Mouse (Mus musculus) kidney, embryonic 16.5 days (tissue): ENCODE results near the gene Prph. TPM values are rescaled to one million over a fixed set of nuclear protein-coding genes. Genes with fewer than 3 reads are reported as not detected.

Experiments
- ATAC-seq: fragments of 200-750 bp; cut with Nextera tagmentation; 2 replicates; pipeline ENCODE4 v1.8.0; 2017; ENCODE audit warnings: moderate TSS enrichment; ENCODE audit not compliant: low FRiP score, low TSS enrichment
- H3K27ac ChIP-seq: fragments of 300-500 bp; sonication (generic); 2 replicates; pipeline ENCODE4 v1.5.1; 2014; ENCODE audit warnings: low read length
- H3K27me3 ChIP-seq: fragments of 300-500 bp; sonication (generic); 2 replicates; pipeline ENCODE4 v1.6.1; 2014; ENCODE audit warnings: low read length, control low read depth, mixed read lengths; ENCODE audit not compliant: insufficient read depth
- H3K36me3 ChIP-seq: fragments of 300-500 bp; sonication (generic); 2 replicates; pipeline ENCODE4 v1.6.1; 2014; ENCODE audit warnings: low read length, control low read depth, mixed read lengths; ENCODE audit not compliant: insufficient read depth
- H3K4me1 ChIP-seq: fragments of 300-500 bp; sonication (generic); 2 replicates; pipeline ENCODE4 v1.6.1; 2014; ENCODE audit warnings: low read length, control low read depth, mixed read lengths; ENCODE audit not compliant: insufficient read depth
- H3K4me2 ChIP-seq: fragments of 300-500 bp; sonication (generic); replicated peaks from 2 replicates; pipeline ENCODE4 v1.6.1; 2014; ENCODE audit warnings: low read depth, low read length
- H3K4me3 ChIP-seq: fragments of 300-500 bp; sonication (generic); 2 replicates; pipeline ENCODE4 v1.5.1; 2014; ENCODE audit warnings: mild to moderate bottlenecking, low read length
- H3K9ac ChIP-seq: fragments of 300-500 bp; sonication (generic); replicated peaks from 2 replicates; pipeline ENCODE4 v1.6.1; 2014; ENCODE audit warnings: low read length
- H3K9me3 ChIP-seq: fragments of 300-500 bp; sonication (generic); 2 replicates; pipeline ENCODE4 v1.6.1; 2016; ENCODE audit warnings: low read length, control low read depth
- WGBS: fragments of 180-500 bp; shearing (Covaris S2); extraction: QIAGEN DNeasy Blood & Tissue Kit; methylation state at CpG from one replicate; pipeline ENCODE4 v1.1.7; 2014; 5-methylcytosine and 5-hydroxymethylcytosine counted together
- microRNA-seq: library from miRNA; unstranded; fragments of <30 nt; microRNA quantifications from one replicate; pipeline ENCODE4, GENCODE M21; 2016
- polyA plus RNA-seq: library from polyadenylated mRNA; unstranded; fragments of >200 nt; fragmentation: Nextera tagmentation; extraction: Ambion mirVana; gene quantifications from 2 replicates; pipeline ENCODE4 v1.2.1, GENCODE M21; 2015

The Prph gene
- polyA plus RNA-seq, 1 experiment from 2014 or later, result 3.3 TPM

DNA sequence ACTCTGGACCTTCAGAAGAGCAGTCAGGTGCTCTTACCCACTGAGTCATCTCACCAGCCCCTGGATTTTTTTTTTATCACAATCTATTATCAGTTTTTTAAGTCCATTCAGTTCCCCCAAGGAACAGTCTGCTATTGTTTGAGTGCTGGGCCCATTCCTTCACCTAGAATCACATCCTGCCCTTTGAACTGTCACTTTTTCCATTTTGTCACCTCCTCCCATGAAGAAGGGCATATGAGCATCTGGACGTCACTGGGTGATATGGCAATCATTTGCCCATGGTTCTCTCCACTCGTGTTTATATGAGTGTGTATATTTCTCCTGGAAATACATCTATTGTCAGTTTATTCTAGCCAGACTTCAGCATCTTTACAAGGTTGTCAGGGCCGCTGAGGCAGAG is 52.9 kb downstream of the Prph start:
- Histone ChIP-seq H3K9me3 (0 out of 2 replicates have a peak, but pooled peaks cover 4% of the 10 kb centered on the region), H3K36me3 (no peaks in the 10 kb centered on the region), H3K4me3 (no peak overlapping the region), H3K27ac (no peak overlapping the region), H3K9ac (no peak overlapping the region), H3K4me2 (no peak overlapping the region), H3K27me3 (no peaks in the 10 kb centered on the region), H3K4me1 (no peaks in the 10 kb centered on the region)
- 80% methylated on average over 3 of the region's 3 CpGs for WGBS
- no peak for ATAC-seq

Small RNAs within 50 kb of the gene (microRNA-seq; reads per million reads assigned to microRNA genes)
- gene Mir6960, result 0.79 reads per million

Other genes starting within 250 kb of the Prph start
- gene Ddn, start 245.7 kb upstream of the Prph start, polyA plus RNA-seq, result 2.6 and 3.3 TPM in 2 replicates
- gene Prkag1, start 223.7 kb upstream of the Prph start, polyA plus RNA-seq, result 103 and 119 TPM in 2 replicates
- 12.4 and 14.1 TPM in 2 replicates for gene Kmt2d, start 184.0 kb upstream of the Prph start, polyA plus RNA-seq
- 16.7 and 18.3 TPM in 2 replicates for gene Rhebl1, start 160.6 kb upstream of the Prph start, polyA plus RNA-seq
- 1.4 and 1.8 TPM in 2 replicates for gene Dhh, start 156.6 kb upstream of the Prph start, polyA plus RNA-seq
- 17.6 and 18.9 TPM in 2 replicates for gene Lmbr1l, start 136.9 kb upstream of the Prph start, polyA plus RNA-seq
- 1,826 and 1,900 TPM in 2 replicates for gene Tuba1b, start 120.6 kb upstream of the Prph start, polyA plus RNA-seq
- gene Gm49450, start 101.6 kb upstream of the Prph start, polyA plus RNA-seq, result not detected in 2 replicates
- 925 and 946 TPM in 2 replicates for gene Tuba1a, start 101.5 kb upstream of the Prph start, polyA plus RNA-seq
- 213 and 219 TPM in 2 replicates for gene Tuba1c, start 25.3 kb upstream of the Prph start, polyA plus RNA-seq
- 35.8 and 45.8 TPM in 2 replicates for gene Troap, start 19.4 kb downstream of the Prph start, polyA plus RNA-seq
- gene C1ql4, start 32.6 kb downstream of the Prph start, polyA plus RNA-seq, result 0.94 and 1.2 TPM in 2 replicates
- 8.0 and 10.0 TPM in 2 replicates for gene Dnajc22, start 38.0 kb downstream of the Prph start, polyA plus RNA-seq
- gene Spats2, start 70.7 kb downstream of the Prph start, polyA plus RNA-seq, result 42.1 and 42.9 TPM in 2 replicates
- gene Kcnh3, start 169.7 kb downstream of the Prph start, polyA plus RNA-seq, result 0.56 and 0.77 TPM in 2 replicates
- gene Mcrs1, start 196.8 kb downstream of the Prph start, polyA plus RNA-seq, result 177 and 181 TPM in 2 replicates
- gene Prpf40b, start 239.9 kb downstream of the Prph start, polyA plus RNA-seq, result 62.2 and 67.5 TPM in 2 replicates
- 0.21 and 0.30 TPM in 2 replicates for gene Fam186b, start 240.7 kb downstream of the Prph start, polyA plus RNA-seq